16 mouse cellular contexts compared by ENCODE assay signal in genomic region chr13:45219671-45220070, GRCm38 (mm10).
"Had no signal": no experiment of that assay in that cellular context is flagged by ENCODE, and none has a peak within 500 bp of the region (broad histone marks: within the 10 kb centered on the region; RNA-seq: fewer than 3 reads in every experiment).

No protein-coding gene starts in this region.

- H3K27ac ChIP-seq: neural tube, embryonic 13.5 days; neural tube, embryonic 15.5 days; stomach, embryonic 15.5 days; stomach, postnatal 0 days had no signal

- H3K9ac ChIP-seq: neural tube, embryonic 13.5 days; neural tube, embryonic 15.5 days; stomach, embryonic 15.5 days had no signal

- DNase-seq: retina, postnatal 1 day; right cerebral cortex, adult 18-20 months; right cerebral cortex, postnatal 14 days; right cerebral cortex, postnatal 25 days; right cerebral cortex, postnatal 4 days; spleen, adult 18-20 months; thymus, adult 18-20 months; thymus, adult 2 months; thymus, postnatal 14 days; thymus, postnatal 25 days; thymus, postnatal 36 days; thymus, postnatal 4 days had no signal

- H3K4me2 ChIP-seq: neural tube, embryonic 13.5 days; neural tube, embryonic 15.5 days; stomach, embryonic 15.5 days had no signal

- H3K4me3 ChIP-seq: neural tube, embryonic 13.5 days; neural tube, embryonic 15.5 days; stomach, embryonic 15.5 days had no signal

- H3K27me3 ChIP-seq: neural tube, embryonic 13.5 days; neural tube, embryonic 15.5 days; stomach, embryonic 15.5 days had no signal

- H3K9me3 ChIP-seq: neural tube, embryonic 13.5 days; neural tube, embryonic 15.5 days; stomach, embryonic 15.5 days had no signal

- H3K36me3 ChIP-seq: neural tube, embryonic 13.5 days; neural tube, embryonic 15.5 days; stomach, embryonic 15.5 days had no signal

- H3K4me1 ChIP-seq: neural tube, embryonic 13.5 days; stomach, embryonic 15.5 days had no signal
